Mouse (Mus musculus): ENCODE measurements at regions not wholly inside any gene's neighbourhood (a gene's known extent, or its start where the extent isn't known, plus 50 kb on each side); places are given as distances from the start of the nearest gene placed in this dataset.
A peak's percentile ranks its signal among the peaks of the same experiment; 100 is the strongest.

DNA sequence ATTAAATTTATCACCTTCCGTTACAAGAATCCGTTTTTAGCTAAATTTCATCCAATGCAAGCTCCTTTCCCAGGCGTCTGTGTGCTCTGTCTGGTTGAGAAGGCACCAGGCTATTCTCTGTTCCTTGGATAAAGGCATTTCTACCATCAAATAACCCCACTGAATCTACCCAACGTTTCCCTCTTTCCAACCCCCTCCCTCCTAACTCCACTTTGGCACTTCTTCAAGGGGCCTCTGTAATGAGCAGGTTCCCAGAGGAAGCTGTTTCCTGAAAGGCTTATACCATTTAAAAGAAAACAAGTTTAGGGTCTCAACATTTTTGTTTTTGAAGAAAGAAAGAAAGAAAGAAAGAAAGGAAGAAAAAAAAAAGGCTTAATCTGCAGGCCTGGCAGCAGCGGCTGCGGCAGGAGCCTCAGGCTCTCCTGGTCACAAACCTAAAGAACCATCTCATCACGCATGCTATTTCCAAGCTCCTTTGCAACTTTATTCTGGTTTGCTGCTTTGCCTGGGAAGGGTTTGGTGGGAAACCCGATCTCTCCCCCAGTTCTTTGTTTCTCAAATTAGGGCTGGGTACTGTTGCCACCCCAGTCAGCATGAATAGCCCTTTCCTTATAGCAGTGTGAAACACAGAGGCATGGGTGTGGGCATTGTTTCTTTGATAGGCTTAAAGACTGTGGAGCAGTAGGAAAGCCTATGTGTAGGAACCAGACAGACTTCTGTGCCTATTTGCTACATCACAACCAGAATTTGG is 160.5 kb upstream of the Tnc start:
- DNase-seq: no peak

DNA sequence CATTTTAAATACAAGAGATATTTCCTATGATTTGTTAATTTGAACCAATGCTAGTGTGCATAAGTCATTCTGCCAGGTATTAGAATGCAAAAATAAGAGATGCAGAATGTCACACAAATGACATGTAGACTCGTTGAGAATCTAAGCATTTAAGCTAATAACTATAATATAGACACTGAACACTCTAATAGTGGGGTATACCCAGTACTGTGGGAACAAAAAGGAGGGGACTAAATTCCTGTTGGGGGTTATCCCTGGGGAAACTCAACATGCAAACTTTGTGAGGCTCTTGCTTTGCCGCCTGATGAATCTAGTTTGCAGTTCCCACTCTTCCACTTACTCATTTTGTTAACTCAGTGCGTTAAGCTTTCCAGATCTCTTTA is 154.0 kb upstream of the Tnc start:
- DNase-seq: no peak

DNA sequence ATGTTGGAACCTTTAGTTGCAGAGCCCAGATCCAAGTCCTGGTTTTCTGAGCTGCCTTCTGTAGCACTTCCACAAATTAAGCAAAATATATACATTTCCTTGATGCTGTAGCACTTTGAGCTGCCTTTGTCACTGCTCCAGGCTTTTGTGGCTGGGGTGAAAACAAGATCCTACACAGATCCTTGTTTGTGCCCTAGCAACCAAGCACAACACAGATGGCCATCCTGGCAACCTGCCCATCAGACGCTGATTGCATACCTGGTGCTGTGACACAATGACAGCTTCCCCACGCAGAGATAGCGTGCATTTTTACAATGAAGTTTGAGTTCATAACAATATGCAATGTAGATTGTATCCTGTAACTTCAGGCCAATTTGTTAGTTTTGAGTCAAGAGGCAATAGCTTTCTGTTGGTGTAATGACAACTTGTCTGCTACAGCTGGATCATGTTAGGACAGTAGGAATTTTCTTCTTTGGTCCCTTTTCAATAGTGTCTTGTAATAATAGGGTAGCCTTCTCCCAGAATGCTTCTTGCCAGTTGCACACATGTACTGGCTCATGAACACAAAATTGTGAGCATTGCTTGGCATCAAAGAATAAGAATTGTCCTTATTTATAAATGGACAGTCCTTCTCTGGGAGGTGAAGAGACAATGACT is 153.5 kb upstream of the Tnc start:
- DNase-seq: peak; percentile 65

DNA sequence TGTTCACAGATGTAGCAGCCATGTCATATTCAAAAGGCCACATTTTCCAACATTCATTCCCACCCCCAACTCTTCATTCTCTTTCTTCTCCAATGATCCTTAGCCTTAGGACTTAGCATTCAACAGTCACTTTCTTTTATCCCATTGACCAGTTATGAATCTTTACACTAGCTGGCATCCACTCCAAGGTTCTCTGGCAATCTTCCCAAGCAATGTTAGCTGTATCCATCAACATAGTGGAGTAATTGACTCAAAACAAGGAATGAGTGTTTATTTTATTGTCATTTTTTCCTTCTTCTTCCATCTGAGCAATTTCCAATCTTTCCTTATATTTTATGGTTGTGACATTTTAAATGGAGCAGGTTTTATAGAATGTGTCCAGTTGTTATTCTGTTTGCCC is 138.2 kb upstream of the Tnc start:
- no peak for DNase-seq

DNA sequence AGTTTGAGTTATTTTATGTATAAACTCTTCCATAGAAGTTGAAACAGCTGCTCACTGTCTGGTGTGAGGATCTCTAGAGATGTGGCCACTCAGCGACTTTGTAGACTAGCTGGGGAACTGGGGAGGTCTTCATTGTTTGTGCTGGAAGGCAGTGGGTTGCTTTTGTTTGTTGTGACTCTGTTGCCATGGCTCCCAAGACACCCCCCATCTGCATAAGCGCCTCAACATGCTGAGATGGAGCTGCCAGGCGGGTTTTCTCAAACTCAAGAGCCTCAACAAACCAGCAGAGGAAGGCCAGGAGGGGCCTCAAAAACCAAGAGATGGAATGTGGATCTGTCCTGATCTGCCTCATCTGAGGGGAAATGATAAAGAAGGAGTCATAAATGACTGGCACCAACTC is 129.1 kb upstream of the Tnc start:
- peak; percentile 36 for DNase-seq

DNA sequence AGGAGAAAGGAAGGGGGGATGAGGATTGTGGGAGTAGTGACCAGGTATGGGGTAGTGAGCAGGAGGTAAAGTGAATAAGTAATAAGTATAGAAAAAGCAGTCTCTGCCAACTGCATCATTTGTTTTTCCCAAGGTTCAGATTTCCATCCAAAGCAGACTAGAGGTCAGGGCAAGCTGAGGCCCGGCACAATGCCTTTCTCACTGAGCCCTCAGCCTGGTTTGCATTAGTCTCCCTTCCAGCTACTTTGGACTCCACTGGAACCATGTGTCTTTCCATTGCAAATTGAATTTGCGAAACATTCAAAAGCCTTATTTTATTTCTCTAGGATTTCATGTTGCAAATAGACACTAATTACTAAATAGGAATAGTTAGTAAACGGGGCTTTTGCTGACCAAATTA is 124.7 kb upstream of the Tnc start:
- DNase-seq: no peak

DNA sequence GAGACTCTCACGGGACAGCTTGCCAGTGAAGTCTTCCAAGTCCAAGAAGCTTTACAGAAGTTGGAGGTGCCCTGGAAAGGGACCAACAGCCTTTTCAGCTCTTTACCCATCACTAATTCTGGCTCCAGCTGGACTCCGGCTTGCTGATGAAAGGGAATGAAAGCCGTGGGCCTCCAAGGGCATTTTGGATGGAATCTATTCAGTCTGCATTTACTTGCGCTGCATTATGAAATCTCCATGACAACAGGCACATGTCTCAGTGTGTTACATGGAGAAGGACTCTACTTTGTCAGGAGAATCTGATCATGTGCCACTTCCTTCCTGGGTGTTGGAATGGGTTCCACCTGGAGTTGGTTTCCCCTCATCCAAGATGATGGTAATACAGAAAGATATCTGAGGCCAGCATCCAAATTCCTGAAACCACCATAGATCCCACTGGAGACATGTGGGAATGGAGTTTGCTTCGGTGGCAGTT is 102.2 kb upstream of the Tnc start:
- peak; percentile 8 for DNase-seq

DNA sequence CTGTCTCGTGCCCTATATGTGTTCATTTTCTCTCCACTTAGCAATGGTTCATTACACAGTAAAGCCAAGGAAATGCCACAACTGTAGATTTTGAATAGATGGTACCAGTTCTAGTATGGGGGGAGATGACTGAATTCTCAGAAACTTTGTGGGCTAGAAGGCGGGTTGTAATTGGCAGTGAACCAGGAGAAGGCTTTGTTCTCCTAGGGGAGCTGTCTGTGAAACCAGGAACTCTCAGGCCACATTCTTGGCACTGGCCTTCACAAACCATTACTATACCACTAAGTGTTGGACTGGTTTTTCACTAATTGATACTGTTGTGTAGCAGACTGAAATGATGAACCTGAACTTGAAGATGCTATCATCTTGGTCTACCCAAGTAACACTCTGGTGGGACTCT is 99.1 kb upstream of the Tnc start:
- DNase-seq: no peak

DNA sequence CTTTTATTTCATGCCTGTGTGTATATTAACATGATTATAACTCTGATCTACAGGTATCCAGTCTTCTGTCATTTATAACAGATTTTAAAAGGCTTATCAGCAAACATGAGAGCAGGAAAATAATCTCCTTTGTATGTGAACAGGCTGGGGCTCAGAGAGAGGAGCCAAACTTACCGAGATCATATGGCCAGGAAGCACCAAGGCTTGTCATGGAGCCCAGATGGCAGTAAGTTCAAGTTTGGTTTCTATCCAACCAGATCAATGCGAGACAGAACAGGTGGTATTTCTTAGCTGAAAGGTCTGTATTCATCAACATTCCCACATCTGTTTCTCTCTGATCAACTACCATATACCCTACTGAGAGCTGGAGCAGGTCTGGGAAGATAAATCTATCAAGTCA is 96.1 kb upstream of the Tnc start:
- no peak for DNase-seq

DNA sequence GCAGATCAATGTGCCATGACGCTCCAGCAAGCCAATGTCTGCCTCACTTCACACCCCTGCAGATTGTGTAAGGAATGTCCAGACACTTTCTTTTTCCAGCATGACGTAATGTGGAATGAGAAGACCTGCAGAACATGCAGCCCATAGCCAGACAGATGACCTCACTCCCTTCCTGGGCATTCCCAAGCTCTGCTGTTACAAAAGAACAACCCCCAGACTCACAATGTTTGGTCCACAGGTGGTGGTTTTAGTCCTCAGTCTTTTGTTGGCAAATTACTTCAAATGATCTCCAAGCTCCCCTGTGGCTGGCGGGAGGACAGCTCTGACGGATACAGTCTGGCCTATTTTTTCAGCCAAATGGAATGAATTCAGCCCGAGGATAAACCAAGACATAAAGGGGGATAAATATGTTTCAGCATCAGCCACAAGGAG is 95.6 kb upstream of the Tnc start:
- peak; percentile 36 for DNase-seq

DNA sequence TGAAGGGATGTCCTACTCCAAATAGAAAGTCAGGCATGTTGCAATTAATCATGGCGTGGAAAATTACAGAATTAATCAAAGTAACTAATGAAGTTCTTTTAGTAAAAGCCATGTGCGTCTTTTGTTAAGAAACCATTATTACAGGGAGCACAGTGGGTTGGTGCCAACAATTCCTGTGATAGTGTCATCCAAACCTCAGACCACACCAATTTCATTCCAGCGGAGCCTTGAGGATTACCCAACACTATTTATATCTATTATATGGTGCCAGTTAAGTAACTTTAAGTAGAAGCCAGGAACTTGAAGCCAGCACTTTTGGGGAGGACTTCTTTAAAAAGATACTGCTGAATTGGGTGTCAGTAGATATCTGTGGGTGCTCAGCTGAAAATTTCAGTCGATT is 93.0 kb upstream of the Tnc start:
- DNase-seq: no peak

DNA sequence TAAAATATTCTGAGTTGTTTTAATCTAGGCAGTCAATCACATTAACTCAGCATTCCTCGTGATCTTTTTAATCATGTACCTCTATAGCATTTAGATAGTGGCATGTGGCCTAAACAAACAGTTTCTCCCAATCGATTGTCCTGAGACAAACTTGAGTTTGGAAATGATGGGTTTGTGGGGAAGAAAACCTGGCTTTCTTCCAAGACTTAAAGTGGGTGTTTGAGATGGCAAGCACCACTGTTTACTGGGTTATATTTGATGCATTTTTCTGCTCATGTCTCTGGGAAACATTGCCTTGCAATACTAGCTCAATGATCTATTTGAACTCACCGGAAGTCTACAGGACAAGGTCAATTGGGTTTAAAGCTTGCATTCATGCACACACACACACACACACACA is 88.2 kb upstream of the Tnc start:
- DNase-seq: no peak

DNA sequence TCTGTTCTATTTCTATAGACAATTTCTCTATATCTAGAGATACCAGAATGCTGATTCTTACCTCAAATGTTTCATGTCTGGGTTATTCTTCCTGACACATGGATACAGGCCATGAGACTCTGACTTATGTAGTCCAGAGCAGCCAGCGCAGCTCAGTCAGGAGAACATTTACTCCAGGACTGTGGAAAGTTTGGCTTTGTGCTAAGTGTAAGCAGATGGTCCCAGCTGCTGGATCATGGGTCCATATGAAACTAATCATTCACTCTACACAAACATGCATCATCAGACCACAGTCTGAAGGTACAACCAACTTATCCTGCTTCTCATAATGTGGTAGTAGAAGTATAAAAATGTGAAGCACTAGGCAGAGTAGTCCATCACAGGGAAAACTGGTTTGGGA is 82.5 kb upstream of the Tnc start:
- DNase-seq: peak; percentile 66

DNA sequence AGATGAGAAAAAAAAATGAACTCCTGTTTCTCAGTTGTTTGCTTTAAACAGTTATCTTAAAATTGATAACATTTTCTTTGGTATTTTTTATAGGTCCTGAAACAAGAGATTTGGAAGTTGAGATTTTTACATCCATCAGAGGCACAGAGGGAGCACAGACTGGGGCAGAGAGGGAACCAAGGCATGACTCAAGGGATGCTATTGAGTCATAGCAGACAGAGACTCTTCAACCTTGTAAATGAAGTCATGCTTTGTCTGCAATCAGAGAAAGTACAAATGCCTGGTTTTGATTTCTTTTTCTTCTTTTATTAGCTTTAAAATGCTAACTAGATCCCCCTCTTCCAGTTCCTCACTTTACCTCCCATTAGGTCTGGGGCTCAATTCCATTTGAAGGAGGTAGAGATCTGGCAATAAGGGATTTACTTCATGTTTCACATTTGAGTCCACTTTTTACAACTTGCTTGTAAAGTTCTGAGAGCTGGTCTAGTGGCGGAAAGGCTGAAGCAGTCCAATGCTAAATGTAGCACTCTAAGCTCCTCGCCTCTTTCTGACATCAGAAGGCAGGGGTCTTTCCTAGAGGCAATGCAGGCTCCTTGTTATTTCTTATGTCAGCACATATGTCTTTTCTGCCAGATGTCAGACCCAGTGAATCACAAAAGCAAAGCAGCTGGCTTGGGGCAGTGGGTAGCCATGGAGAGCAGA is 77.7 kb upstream of the Tnc start:
- DNase-seq: no peak

DNA sequence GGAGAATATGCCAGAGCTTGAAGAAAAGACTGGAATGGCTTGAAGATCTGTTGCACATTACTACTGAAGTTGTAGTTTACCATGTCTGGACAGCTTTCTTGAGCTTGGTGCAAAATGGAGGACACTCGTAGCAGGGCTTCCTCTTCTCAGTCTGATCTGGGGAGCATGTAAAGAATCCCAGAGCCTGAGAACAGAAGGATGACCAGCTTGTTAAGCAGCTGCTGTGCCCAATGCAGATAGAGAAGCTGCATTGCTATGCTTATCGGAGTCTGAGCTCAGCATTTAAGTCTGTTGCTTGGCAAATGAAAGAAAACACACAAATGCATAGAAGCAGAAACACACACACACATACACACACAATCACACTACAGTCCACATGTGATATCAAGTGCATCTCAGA is 76.9 kb upstream of the Tnc start:
- no peak for DNase-seq

DNA sequence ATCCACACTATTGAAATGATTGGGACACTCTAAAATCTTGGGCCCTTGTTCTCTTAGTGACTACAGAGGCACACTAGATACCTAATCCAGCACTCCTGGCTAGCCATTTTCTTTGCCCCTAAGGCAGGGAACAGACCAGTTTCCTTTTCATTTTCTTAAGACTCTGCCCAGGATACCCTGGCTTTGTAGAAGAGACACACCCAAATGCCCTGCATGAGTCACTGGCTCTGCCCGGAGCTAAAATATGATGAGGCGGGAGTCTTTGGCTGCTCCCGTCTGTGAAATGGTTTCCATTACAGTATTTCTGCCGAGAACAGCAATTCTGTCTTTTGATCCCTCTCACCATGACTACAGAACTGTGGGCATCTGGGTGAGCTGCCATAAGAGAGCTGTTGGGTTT is 51.4 kb upstream of the Tnc start:
- no peak for DNase-seq

Measured in heart, postnatal 4 days (tissue).